Mouse (Mus musculus) neural tube, embryonic 15.5 days (tissue): Measurements from ENCODE around the gene Ndufaf3. TPM values are rescaled to one million over a fixed set of nuclear protein-coding genes. Genes with fewer than 3 reads are reported as not detected.
A peak's percentile ranks its signal among the peaks of the same experiment; 100 is the strongest.

Experiments used
- ATAC-seq: fragments of 200-750 bp; cut with Nextera tagmentation; 2 replicates; pipeline ENCODE4 v1.8.0; 2017; ENCODE audit warnings: mild to moderate bottlenecking, moderate TSS enrichment, moderate library complexity; ENCODE audit not compliant: low FRiP score
- H3K27ac ChIP-seq: fragments of 300-500 bp; sonication (generic); replicated peaks from 2 replicates; pipeline ENCODE4 v1.5.1; 2015; ENCODE audit warnings: mild to moderate bottlenecking, inconsistent platforms
- H3K27me3 ChIP-seq: fragments of 300-500 bp; sonication (generic); replicated peaks from 2 replicates; pipeline ENCODE4 v1.6.1; 2015; ENCODE audit warnings: inconsistent platforms
- H3K36me3 ChIP-seq: fragments of 300-500 bp; sonication (generic); 2 replicates; pipeline ENCODE4 v1.6.1; 2015; ENCODE audit warnings: inconsistent platforms
- H3K4me1 ChIP-seq: fragments of 300-500 bp; sonication (generic); 2 replicates; pipeline ENCODE4 v1.6.1; 2015; ENCODE audit warnings: inconsistent platforms
- H3K4me2 ChIP-seq: fragments of 300-500 bp; sonication (generic); 2 replicates; pipeline ENCODE4 v1.6.1; 2015; ENCODE audit warnings: inconsistent platforms, mild to moderate bottlenecking, moderate library complexity
- H3K4me3 ChIP-seq: fragments of 300-500 bp; sonication (generic); replicated peaks from 2 replicates; pipeline ENCODE4 v1.5.1; 2015; ENCODE audit warnings: mild to moderate bottlenecking, inconsistent platforms
- H3K9ac ChIP-seq: fragments of 300-500 bp; sonication (generic); replicated peaks from 2 replicates; pipeline ENCODE4 v1.6.1; 2015; ENCODE audit warnings: mild to moderate bottlenecking, inconsistent platforms
- H3K9me3 ChIP-seq: fragments of 300-500 bp; sonication (generic); replicated peaks from 2 replicates; pipeline ENCODE4 v1.6.1; 2016; ENCODE audit warnings: inconsistent platforms
- WGBS: fragments of 180-500 bp; shearing (Covaris S2); methylation state at CpG from one replicate; pipeline ENCODE4 v1.1.7; 2015; ENCODE audit warnings: mixed read lengths; 5-methylcytosine and 5-hydroxymethylcytosine counted together
- polyA plus RNA-seq: library from polyadenylated mRNA; unstranded; fragments of >200 nt; fragmentation: Nextera tagmentation; extraction: Ambion mirVana; gene quantifications from 2 replicates; pipeline ENCODE4 v1.2.1, GENCODE M21; 2015

Ndufaf3 gene
- polyA plus RNA-seq, 1 experiment from 2014 or later: 78.2 TPM

DNA sequence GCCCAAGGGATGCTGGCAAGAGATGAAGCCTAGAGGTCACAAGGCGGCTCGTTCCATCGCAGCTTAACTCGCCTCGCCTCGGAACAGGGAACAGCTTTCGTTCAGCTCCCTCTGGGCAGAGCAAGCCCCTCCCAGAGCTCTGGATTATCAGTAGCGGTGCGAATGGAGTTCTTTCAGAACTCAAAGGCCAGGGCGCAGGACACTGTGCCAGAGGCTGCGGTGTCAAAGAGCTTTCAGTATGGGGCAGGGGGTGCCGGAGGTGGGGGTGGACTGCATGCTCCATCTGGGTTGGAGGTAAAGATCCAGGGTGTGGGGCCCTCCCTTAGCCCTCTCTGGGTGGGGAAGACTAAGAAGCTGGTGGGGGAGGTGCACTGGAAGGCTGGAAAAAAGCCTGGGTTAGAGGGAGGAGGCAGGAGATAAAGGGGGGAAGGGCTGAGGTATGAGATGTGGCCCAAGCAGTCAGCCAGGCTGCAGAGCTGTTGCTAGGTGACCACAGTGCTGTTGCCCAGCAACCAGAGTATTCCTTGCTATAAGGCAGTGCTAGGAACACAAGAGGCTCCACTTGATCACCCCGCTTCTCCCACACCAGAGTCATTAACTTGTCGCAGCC is 20.4 kb upstream of the Ndufaf3 start:
- Histone ChIP-seq H3K4me2 (peak overlapping the region; percentile 58), H3K9me3 (no peaks in the 10 kb centered on the region), H3K36me3 (0 out of 2 replicates have a peak, but pooled peaks cover 2% of the 10 kb centered on the region), H3K27ac (peak overlapping the region; percentile 97), H3K9ac (peak overlapping the region; percentile 31; the same call in 1 of the 2 replicates), H3K4me3 (peak overlapping the region; percentile 23; the same call in 1 of the 2 replicates), H3K4me1 (peaks cover 38% of the 10 kb centered on the region), H3K27me3 (no peaks in the 10 kb centered on the region)
- WGBS: 2% methylated on average over 14 of the region's 14 CpGs
- peak; percentile 98 for ATAC-seq

DNA sequence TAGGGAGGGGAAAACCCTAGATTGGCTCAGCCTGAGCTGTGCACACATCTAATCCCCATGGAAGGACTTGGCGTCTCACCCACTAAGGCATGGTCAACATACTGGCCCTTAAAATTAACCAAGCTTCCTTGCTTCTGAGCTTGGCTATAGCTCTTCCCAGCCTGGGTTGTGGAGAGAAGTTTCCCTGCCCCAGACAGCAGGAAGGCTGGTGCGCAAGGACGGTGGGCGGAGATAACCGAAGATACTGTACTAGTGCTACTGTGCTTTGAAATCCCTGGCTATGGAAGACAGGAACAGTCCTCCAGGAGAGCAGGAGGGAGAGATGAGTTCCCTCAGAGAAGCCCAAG is 12.1 kb upstream of the Ndufaf3 start:
- peak overlapping the region; percentile 73 for H3K4me3 ChIP-seq
- H3K27me3 ChIP-seq: no peaks in the 10 kb centered on the region
- peaks cover 32% of the 10 kb centered on the region for H3K36me3 ChIP-seq
- H3K9me3 ChIP-seq: no peaks in the 10 kb centered on the region
- peak overlapping the region; percentile 97 for H3K27ac ChIP-seq
- no peak for ATAC-seq
- H3K4me1 ChIP-seq: peaks cover 49% of the 10 kb centered on the region
- H3K9ac ChIP-seq: peak overlapping the region; percentile 54
- H3K4me2 ChIP-seq: peak overlapping the region; percentile 67
- 64% methylated on average over 5 of the region's 5 CpGs for WGBS

DNA sequence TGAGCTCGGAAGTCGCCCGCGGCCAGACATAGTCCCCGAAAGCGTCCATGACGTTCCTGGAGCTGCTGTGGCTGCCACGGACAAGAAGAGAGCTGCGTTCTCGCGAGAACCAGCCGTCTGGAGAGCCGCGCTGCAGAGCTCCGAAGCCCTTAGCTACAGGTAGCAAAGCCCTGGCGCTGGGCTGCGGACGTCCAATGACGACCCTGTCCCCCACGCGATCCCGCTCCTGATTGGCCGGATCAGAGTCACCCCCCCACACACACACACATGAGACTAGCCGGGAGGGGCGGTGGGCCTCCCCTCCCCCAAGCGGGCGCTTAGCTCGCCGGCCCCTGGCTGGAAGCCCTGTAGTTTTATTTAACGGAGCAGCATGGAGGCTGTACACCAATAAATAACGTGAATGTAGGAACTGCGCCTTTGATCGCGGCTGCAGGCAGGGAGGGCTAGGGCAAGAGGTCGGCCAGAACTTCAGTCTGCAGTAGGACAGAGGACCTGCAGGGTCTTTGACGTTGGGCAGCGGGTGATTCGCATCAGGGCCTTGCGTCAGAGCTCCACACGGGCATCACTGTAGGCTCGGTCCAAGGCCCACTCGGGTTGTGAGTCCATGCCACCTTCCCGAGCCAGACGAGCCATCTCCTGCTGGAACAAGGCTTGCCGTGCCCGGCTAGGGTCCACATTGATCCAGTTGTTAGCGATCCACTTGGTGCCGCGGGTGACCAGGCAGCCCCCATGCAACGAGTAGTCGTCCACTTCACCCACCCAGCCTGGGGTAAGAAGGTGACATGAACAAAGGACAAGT is 11.5 kb upstream of the Ndufaf3 start, which contains the start of gene Wdr6:
Wdr6 (minus strand) TSS at position 195 of the 799 bp plus-strand sequence.
- 3% methylated on average over 51 of the region's 51 CpGs for WGBS

DNA sequence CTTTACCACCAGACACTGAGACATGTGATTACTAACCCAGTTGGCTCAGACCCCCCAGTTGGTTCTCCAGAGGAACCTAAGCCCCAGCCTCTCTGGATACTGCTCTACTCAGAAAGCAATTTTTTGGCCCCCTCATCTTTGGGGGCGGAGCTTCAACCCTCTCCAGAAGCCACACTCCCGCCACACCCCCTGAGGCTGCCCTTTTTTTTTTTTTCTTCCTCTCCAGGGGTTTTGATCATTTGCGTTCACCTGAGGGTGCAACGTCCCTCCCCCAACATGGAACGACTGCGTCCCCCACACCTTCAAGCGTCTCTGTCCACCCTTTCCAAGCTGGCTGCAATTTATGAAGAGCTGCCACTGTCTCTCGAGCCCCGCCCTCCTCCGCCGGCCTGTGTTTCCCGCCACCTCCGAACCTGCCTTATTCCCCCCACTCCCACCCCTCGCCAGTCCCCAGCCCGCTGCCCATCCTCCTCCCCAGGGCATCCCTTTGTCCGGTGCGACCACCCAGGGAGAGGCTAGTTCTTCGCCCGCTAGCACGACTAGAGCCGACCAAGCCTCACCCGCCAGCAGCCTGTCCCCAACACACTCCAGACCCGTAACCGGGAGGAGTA is 10.8 kb upstream of the Ndufaf3 start:
- Histone ChIP-seq H3K4me2 (peak overlapping the region; percentile 67), H3K4me1 (peaks cover 62% of the 10 kb centered on the region), H3K27me3 (no peaks in the 10 kb centered on the region), H3K9ac (peak overlapping the region; percentile 82), H3K36me3 (peaks cover 45% of the 10 kb centered on the region), H3K9me3 (no peaks in the 10 kb centered on the region), H3K27ac (peak overlapping the region; percentile 97), H3K4me3 (peak overlapping the region; percentile 73)
- peak; percentile 37 for ATAC-seq
- under 1% methylated on average over 24 of the region's 24 CpGs for WGBS

More for the DNA sequence above, 11.5 kb upstream of the Ndufaf3 start, which contains the start of gene Wdr6:
- Histone ChIP-seq H3K27me3 (no peaks in the 10 kb centered on the region), H3K27ac (peak within 1 kb of the TSS; percentile 97), H3K9ac (peak within 1 kb of the TSS; percentile 82), H3K36me3 (peaks cover 38% of the 10 kb centered on the region), H3K4me2 (peak within 1 kb of the TSS; percentile 67), H3K9me3 (no peaks in the 10 kb centered on the region), H3K4me1 (peaks cover 55% of the 10 kb centered on the region), H3K4me3 (peak within 1 kb of the TSS; percentile 73)
- ATAC-seq: peak; percentile 97

DNA sequence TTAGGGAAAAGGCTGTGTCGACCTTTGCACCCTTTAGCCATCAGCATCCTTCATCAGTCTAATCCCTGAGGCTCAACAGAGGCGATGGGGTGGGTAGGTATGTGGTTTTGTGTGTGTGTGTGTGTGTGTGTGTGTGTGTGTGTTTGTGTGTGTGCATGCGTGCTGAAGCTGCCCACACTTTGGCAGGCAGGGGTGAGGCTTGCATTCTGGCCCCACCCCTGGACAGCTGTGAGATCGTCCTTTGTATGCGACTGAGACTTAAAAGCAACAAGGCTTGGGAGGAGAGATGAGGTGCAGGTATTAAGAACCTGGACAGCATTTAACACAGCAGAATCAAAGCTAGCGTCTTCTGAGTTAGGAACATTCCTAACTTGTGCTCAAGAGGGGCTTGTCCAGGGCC is 9.8 kb upstream of the Ndufaf3 start:
- H3K27ac ChIP-seq: 0 out of 2 replicates have a peak overlapping the region, but pooled peaks have one; percentile 97
- H3K4me3 ChIP-seq: peak overlapping the region; percentile 73
- H3K4me2 ChIP-seq: peak overlapping the region; percentile 67
- no peaks in the 10 kb centered on the region for H3K27me3 ChIP-seq
- peak overlapping the region; percentile 82 for H3K9ac ChIP-seq
- peaks cover 47% of the 10 kb centered on the region for H3K36me3 ChIP-seq
- H3K4me1 ChIP-seq: peaks cover 68% of the 10 kb centered on the region
- no peaks in the 10 kb centered on the region for H3K9me3 ChIP-seq
- no peak for ATAC-seq
- WGBS: 57% methylated on average over 6 of the region's 6 CpGs

DNA sequence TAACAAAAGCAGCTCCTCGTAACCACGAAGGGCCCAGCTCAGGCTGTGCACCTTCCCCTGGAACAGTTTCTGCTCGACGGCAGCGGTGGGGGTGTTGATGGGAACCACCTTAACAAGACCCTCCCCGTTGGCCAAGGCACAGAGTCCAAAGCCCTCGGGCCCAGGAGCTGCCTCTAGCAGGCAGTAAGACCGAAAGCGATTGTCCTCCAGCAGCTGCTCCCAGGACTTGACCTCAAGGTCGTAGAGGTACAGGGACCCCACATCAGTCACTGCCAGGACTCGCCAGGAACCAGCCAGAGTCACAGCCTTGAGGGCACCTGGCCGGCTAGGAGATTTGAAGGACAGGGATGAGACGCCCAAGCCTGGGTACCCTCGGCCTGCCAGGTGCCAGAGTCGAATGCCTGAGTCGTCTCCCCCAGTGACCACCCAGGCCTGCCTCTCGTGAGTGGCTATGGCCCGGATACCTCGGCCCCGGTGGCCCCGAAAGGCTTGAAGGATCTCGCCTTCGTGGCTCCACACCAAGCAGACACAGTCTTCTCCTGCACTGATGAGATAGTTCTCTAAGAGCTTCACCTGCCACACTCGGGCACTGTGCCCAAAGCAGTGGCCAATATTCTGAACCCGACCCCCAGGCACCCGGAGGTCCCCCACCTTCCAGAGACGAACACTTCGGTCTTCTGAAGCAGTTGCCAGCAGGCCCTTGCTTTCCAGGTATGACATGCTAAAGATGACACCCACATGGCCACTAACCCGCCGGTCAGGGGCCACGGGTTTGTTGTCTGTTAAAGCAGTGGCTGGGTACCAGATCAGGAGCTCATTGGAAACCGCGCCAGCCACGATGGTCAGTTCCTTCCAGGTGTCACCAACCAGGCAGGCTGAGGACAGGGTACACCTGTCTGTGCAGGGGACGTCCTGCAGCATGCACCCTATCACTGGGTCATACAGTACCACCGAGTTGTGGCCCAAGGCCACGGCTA is 8.4 kb upstream of the Ndufaf3 start:
- no peak for ATAC-seq
- Histone ChIP-seq H3K9me3 (no peaks in the 10 kb centered on the region), H3K9ac (peak overlapping the region; percentile 14; the same call in 1 of the 2 replicates), H3K27me3 (no peaks in the 10 kb centered on the region), H3K36me3 (peaks cover 51% of the 10 kb centered on the region), H3K27ac (no peak overlapping the region), H3K4me1 (peaks cover 73% of the 10 kb centered on the region), H3K4me2 (peak overlapping the region; percentile 67), H3K4me3 (no peak overlapping the region; the same call in 1 of the 2 replicates)
- 86% methylated on average over 37 of the region's 37 CpGs for WGBS

DNA sequence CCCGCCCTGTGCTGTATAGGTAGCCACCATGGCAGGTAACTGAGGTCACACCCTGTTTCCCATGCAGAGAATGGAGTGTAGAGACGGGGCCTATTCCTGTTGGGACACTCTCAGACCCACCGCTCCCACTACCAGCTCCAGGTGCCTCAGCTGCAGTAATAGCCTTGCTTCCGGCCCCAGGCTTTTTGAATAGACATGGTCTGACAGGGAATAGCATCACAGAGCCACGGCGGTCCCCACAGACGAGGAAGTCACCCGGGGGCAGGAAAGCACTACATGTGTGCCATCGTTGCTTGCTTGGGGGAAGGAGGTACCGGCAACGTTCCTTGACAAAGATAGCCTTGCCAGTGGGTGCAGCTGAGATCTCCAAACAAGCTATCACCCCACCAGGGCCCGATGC is 7.7 kb upstream of the Ndufaf3 start:
- Histone ChIP-seq H3K4me2 (peak overlapping the region; percentile 67), H3K9me3 (no peaks in the 10 kb centered on the region), H3K27me3 (no peaks in the 10 kb centered on the region), H3K4me3 (no peak overlapping the region), H3K27ac (no peak overlapping the region), H3K9ac (0 out of 2 replicates have a peak overlapping the region, but pooled peaks have one; percentile 14), H3K36me3 (peaks cover 49% of the 10 kb centered on the region), H3K4me1 (peaks cover 79% of the 10 kb centered on the region)
- ATAC-seq: no peak
- WGBS: 80% methylated on average over 12 of the region's 12 CpGs

DNA sequence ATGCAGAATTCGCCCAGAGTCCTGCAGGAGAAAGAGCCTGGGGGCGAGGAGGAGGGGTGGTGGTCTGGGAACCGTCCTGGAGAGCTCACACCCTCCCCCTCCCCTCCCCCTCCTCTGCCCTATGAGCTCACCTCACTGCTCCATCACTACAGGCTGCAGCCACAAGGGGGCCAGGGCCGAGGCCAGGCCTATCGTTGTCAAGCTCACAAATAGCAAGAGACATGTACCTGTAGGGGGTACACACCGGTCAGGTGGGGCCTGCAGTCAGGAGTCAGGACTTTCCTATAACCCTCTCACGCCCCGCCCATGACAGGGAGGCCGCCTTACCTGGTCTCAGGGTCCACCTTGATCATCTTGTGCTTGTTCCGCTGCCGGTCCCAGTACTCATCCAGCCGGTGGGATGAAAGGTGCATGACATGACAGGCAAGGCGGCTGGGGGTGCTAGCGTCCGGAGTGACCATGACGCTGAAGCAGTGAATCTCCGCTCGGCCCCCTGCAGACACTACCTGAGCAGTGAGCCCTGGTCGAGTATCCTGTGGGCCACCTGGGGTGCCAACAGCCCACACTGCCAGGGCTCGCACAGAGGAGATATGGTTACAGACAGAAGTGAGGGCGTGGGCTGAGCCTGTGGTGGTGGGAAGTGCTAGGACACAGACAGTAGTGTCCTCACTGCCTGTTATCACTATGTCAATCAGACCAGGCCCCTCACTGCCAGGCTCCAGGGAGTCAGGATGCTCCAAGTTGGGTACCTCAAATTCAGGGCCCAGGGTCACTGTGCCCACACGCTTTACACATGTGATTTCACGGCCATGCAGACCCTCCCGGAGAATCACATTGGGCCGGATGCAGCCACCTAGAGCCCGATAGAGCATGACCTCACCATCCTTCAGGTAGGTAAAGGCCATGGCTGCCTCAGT is 6.8 kb upstream of the Ndufaf3 start:
- ATAC-seq: no peak
- H3K4me3 ChIP-seq: no peak overlapping the region
- WGBS: 55% methylated on average over 26 of the region's 26 CpGs
- no peak overlapping the region; the same call in 1 of the 2 replicates for H3K9ac ChIP-seq
- H3K4me1 ChIP-seq: peaks cover 77% of the 10 kb centered on the region
- H3K36me3 ChIP-seq: peaks cover 49% of the 10 kb centered on the region
- no peaks in the 10 kb centered on the region for H3K27me3 ChIP-seq
- peak overlapping the region; percentile 22; the same call in 1 of the 2 replicates for H3K4me2 ChIP-seq
- H3K9me3 ChIP-seq: no peaks in the 10 kb centered on the region
- no peak overlapping the region for H3K27ac ChIP-seq

DNA sequence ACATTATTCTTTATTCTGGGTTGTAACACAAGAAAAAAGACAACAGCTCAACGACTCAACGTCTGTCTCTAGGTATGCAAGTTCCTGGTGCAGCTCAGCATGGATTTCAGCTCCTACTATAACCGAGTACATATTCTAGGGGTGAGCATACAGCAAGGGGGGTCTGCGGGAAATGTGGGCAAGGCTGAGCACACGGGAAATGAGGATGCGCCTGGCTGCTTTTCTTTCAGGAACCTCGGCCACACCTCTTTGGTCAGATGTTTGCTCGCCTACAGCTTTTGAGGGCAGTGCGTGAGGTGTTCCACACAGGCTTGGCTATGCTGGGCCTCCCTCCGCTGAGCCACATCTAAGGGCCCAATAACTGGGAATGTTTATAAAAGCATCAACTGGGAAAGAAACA is 5.1 kb upstream of the Ndufaf3 start:
- Histone ChIP-seq H3K27ac (no peak overlapping the region), H3K36me3 (peaks cover 49% of the 10 kb centered on the region), H3K4me2 (no peak overlapping the region), H3K4me3 (no peak overlapping the region), H3K9me3 (no peaks in the 10 kb centered on the region), H3K9ac (no peak overlapping the region), H3K27me3 (no peaks in the 10 kb centered on the region), H3K4me1 (peaks cover 83% of the 10 kb centered on the region)
- no peak for ATAC-seq
- WGBS: 88% methylated on average over 10 of the region's 10 CpGs

DNA sequence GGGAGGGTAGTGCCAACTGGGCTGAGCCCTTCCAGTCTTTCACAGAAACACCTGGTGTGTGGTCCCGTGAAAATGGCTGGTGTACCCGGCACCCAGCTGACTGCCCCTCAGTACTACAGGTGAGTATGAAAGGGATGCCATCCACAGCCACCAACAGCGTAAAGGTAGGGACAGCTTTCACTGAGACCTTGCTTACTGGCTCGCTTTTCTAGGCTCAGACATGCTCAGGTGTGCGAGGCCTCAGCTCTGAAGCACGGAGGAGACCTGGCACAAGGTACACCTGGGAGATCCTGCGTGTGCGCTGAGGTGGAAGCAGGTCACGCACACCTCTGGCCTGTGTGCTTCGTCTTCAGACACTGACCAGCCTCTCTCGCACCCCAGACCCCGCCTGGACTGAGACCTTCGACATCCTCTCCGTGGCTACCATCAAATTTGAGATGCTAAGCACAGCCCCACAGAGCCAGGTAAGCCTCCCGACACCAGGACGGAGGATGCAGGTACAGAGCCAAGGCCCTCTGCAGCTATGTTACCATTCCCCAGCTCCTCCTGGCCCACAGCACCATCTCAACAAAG is 4.3 kb upstream of the Ndufaf3 start:
- H3K36me3 ChIP-seq: peaks cover 49% of the 10 kb centered on the region
- H3K27me3 ChIP-seq: no peaks in the 10 kb centered on the region
- H3K4me1 ChIP-seq: peaks cover 75% of the 10 kb centered on the region
- WGBS: 94% methylated on average over 16 of the region's 16 CpGs
- no peak for ATAC-seq
- no peaks in the 10 kb centered on the region for H3K9me3 ChIP-seq
- no peak overlapping the region for H3K4me3 ChIP-seq
- H3K4me2 ChIP-seq: no peak overlapping the region
- no peak overlapping the region for H3K27ac ChIP-seq
- no peak overlapping the region for H3K9ac ChIP-seq
